Mouse (Mus musculus): ENCODE measurements around the gene Zc3hav1.

The Zc3hav1 gene

GRCm38 (mm10) chr6:38354723-38355353, 435 bp upstream of the Zc3hav1 start:
- in situ Hi-C loops (cut with MboI; ENCODE audit: low pct_unique_long_range_greater_than_20kb in 1 of 2, low sequenced_read_pairs in 2 of 2, unreplicated experiment in 1 of 2): no loop called here

DNA sequence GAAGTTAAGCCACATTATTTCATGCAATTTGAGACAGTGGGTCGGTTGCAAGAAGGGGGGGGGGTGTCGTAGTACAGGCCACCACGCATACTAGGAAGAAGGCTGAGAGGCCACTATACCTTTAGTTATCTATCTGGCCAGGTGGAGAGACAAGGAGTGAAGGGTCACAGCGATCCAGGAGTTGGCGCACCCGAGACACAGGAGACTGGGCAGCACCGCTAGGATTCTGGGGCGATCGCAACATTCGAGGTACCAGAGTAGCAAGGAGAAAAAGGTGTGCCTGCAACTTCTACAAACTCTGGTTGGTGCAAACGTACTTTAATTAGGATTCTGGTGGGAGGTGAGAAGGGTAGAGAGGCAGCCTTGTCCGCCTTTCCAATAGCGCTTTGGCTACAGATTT, 1.2 kb downstream of the Zc3hav1 start:
- in situ Hi-C loops (cut with MboI; ENCODE audit: low pct_unique_long_range_greater_than_20kb in 1 of 2, low sequenced_read_pairs in 2 of 2, unreplicated experiment in 1 of 2): no loop called here

DNA sequence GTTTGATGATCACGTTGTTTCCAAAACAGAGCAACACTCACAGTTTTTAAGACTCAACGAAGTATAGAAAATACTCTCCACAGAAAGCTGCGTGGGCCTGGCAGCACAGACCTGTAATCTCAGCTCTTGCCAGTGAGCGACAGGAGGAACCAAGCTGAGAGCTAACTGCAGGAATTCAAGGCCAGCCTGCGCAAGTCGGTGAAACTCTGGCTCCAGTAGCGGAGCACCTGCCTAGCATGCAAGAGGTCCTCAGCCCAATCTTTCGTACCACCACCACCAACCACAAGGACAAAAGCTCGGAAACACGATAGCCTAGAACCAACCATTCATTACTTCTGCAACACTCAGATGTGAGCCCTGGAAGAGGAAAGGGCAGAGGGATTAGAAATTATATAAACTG, 2.0 kb downstream of the Zc3hav1 start:
- in situ Hi-C loops (cut with MboI; ENCODE audit: low pct_unique_long_range_greater_than_20kb in 1 of 2, low sequenced_read_pairs in 2 of 2, unreplicated experiment in 1 of 2): no loop called here

DNA sequence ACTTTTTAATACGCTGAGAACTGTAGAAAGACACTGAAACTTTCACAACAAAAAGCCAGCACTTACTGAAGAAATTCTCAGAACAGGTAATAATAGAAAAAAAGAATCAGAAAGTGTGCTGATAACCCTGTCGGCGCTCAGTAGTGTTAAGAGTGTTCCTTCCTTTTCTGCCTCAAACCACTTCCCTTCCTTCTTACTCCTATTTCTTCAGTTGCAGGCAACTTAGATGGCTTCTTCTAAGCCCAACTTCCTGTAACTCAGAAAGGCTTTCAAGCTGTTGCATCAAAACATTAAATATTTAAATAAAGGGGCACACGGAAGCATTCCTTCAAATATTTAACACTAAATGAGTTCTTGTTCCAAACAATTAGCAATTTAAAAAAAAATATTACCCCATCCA, 2.5 kb downstream of the Zc3hav1 start:
- in situ Hi-C loops (cut with MboI; ENCODE audit: low pct_unique_long_range_greater_than_20kb in 1 of 2, low sequenced_read_pairs in 2 of 2, unreplicated experiment in 1 of 2): no loop called here

DNA sequence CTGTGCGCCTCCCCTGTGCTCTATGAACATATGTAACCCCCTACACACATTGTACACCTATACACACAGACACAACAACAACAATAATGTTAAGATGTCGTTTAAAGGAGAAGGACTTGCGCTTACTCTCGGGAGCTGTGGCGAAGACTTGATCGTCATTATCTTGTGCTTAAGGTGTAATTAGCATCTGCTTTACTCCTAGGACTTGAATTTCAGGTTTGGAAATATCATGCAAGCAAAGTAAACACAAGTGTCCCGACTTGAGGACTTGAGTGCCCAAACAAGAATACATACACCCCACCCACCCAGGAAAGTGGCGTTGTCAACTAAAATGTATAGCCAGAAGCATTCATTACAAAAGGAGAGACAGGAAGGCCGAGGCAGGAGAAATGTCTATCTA, 4.6 kb downstream of the Zc3hav1 start:
- in situ Hi-C loops (cut with MboI; ENCODE audit: low pct_unique_long_range_greater_than_20kb in 1 of 2, low sequenced_read_pairs in 2 of 2, unreplicated experiment in 1 of 2): no loop called here

DNA sequence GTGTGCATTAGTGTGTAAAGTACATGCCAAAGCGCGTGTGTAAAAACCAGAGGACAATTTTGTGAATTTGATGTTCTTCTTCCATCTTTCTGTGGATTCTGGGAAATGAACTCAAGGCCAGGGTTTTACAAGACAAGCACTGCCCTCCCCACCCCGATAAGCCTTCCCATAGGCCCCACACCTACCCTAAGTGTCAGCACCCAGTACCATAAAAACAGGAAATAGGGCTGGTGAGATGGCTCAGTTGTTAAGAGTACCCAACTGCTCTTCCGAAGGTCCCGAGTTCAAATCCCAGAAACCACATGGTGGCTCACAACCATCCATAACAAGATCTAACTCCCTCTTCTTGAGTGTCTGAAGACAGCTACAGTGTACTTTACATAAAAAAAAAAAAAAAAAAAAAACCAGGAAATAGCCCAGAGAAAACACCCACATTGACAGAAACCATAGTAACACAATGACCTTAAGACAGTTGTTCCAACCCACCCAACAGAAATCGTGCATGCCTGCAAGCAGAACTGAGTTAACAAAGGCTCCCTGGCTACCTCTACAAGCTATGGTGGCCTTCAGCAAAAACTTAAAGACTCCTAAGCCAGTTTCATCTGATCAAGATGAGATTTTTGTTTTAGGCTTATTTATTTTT, 5.5 kb downstream of the Zc3hav1 start:
- in situ Hi-C loops (cut with MboI; ENCODE audit: low pct_unique_long_range_greater_than_20kb in 1 of 2, low sequenced_read_pairs in 2 of 2, unreplicated experiment in 1 of 2): no loop called here

DNA sequence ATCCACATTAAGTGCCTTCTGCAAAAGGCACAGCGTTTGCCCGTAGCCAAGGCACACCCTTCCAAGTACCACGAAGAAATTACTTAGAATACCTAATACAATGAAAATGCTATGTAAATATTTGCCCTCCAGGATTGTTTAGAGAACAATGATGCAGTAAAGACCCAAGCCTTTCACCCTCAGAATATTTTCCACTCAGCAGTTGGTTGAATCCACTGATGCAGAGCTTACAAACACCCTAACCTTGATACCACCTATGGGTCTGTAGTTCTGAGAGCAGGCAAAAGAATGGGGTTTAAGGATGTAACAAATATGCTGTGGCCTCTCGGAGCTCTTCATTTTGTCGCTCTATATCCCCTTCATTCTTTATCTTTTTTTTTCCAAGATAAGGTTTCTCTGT, 6.5 kb downstream of the Zc3hav1 start:
- in situ Hi-C loops (cut with MboI; ENCODE audit: low pct_unique_long_range_greater_than_20kb in 1 of 2, low sequenced_read_pairs in 2 of 2, unreplicated experiment in 1 of 2): no loop called here

GRCm38 (mm10) chr6:38345796-38346195, 8.6 kb downstream of the Zc3hav1 start:
- in situ Hi-C loops (cut with MboI; ENCODE audit: low pct_unique_long_range_greater_than_20kb in 1 of 2, low sequenced_read_pairs in 2 of 2, unreplicated experiment in 1 of 2): no loop called here

DNA sequence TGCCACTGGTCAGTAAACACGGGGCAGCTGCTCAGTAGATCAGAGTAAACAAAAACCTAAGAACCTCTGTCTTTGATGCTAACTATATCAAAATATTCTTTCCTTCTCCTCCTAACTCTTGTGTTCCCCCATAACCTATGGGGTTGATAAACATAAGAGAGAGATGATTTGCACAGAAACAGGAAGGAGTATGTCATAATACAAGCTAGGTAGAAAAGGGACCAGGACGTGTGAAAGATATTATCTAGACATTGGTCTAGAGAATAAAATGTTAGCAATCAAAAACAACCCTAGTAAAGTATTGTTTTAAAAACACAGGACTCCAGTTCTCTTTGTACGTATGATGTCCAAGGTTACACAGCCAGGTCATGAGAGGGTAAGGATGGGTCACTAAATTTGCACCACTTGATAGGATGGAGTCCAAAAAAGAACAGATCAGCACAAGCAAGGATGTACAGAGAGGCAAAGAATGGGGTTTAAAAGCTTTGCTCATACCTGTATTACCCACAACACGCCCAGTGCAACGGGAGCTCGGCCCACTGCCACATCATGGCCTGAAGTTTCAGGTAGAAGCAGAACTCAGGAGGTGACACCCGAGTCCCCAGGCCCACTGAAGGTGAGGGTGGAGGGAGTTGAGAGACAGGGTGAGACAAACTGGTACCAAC, 10.3 kb downstream of the Zc3hav1 start:
- in situ Hi-C loops (cut with MboI; ENCODE audit: low pct_unique_long_range_greater_than_20kb in 1 of 2, low sequenced_read_pairs in 2 of 2, unreplicated experiment in 1 of 2): no loop called here

DNA sequence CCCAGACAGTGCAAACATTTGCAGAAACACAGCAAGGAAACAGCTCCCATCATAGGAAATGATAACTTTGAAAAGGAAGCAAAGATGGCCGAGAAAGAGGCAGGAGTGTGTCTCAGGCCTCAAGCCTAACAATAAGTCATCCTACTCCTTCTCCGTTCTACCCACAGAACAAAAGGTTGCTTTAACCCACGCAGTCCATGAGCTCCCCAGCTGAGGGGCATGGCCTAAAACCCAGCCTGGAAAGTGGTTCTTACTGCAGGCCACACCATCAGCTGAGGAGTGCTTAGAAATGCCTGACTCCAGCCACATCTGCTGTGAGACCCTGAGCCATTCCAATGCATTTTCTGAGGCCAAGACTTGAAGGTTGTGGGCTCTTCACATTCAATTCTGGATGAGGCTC, 10.8 kb downstream of the Zc3hav1 start:
- in situ Hi-C loops (cut with MboI; ENCODE audit: low pct_unique_long_range_greater_than_20kb in 1 of 2, low sequenced_read_pairs in 2 of 2, unreplicated experiment in 1 of 2): no loop called here

DNA sequence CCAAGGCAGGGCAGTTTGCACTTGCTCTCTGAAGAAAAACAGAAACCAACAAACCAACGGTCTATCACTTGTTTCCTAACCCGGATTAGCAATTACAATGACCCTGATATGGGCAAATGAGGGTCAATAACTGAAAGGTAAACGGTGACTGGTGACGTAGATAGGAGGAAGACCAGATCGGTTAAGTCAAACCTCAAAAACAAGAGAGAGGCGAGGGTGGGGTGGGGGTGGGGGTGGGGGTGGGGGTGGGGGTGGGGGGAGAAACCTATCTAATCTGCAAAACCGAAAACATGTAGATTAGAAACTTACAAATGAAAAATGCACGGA, 11.8 kb downstream of the Zc3hav1 start:
- in situ Hi-C loops (cut with MboI; ENCODE audit: low pct_unique_long_range_greater_than_20kb in 1 of 2, low sequenced_read_pairs in 2 of 2, unreplicated experiment in 1 of 2): no loop called here

GRCm38 (mm10) chr6:38341751-38342665, 12.4 kb downstream of the Zc3hav1 start:
- in situ Hi-C loops (cut with MboI; ENCODE audit: low pct_unique_long_range_greater_than_20kb in 1 of 2, low sequenced_read_pairs in 2 of 2, unreplicated experiment in 1 of 2): no loop called here

GRCm38 (mm10) chr6:38339078-38339477, 15.3 kb downstream of the Zc3hav1 start:
- in situ Hi-C loops (cut with MboI; ENCODE audit: low pct_unique_long_range_greater_than_20kb in 1 of 2, low sequenced_read_pairs in 2 of 2, unreplicated experiment in 1 of 2): no loop called here

DNA sequence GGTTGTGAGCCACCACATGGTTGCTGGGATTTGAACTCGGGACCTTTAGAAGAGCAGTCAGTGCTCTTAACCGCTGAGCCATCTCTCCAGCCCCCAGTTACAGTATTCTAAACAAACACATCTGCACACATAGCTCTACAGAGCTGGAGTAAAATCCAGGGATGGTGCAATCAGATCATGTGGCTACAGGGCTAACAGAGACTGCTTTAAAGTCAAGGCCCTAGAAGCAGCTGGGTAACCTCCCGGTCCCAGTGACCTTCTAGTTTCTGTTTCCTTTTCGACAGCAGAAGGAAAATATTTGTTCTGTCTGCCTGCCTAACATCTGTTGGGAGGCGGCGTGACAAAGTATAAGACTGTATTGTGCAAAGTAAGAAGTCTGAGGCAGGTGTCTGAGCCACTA, 16.5 kb downstream of the Zc3hav1 start:
- in situ Hi-C loops (cut with MboI; ENCODE audit: low pct_unique_long_range_greater_than_20kb in 1 of 2, low sequenced_read_pairs in 2 of 2, unreplicated experiment in 1 of 2): no loop called here

DNA sequence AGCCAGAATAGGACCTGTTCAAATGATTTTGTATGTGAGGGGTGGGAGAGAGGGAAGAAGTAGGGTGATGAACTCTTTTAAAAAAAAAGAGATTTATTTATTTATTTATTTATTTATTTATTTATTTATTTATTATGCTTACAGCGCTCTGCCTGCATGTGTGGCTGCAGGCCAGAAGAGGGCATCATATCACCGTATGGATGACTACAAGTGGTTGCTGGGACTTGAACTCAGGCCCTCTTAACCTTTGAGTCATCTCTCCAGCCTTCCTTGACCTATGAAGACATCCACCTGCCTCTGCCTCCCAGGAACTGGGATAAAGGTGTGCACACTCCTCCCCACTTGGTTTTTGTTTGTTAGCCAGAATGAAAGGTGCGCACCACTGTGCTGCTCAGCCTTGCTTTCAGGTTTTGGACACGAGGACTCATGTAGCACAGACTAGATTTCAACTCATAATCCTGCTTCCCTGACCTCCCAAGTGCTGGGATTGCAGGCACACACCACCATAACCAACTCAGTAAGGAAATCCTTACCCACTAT, 17.2 kb downstream of the Zc3hav1 start:
- in situ Hi-C loops (cut with MboI; ENCODE audit: low pct_unique_long_range_greater_than_20kb in 1 of 2, low sequenced_read_pairs in 2 of 2, unreplicated experiment in 1 of 2): no loop called here

GRCm38 (mm10) chr6:38335264-38335663, 19.1 kb downstream of the Zc3hav1 start:
- in situ Hi-C loops (cut with MboI; ENCODE audit: low pct_unique_long_range_greater_than_20kb in 1 of 2, low sequenced_read_pairs in 2 of 2, unreplicated experiment in 1 of 2): no loop called here

- in situ Hi-C loops (cut with MboI; ENCODE audit: low pct_unique_long_range_greater_than_20kb in 1 of 2, low sequenced_read_pairs in 2 of 2, unreplicated experiment in 1 of 2): no loop called here
Measured at GRCm38 (mm10) chr6:38326596-38326995, 27.8 kb downstream of the Zc3hav1 start.

DNA sequence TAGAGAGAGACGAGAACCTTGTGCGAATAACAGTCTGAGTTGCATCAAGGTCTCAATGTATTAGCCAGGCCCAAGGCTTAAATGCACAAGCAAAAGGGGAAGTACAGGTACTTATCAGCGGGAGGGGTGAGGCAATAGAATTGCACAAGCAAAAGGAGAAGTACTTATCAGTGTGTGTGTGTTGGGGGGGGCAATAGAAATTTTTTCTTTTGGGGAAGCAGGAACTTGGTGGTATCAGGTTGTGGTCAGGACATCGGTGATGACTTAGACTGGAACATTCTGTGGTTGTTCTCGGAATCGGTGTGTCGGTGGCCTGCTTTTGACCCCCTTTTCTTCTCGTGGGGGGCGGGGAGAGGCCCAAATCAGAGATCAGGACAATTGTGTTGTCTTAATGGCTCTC, 33.8 kb downstream of the Zc3hav1 start:
- in situ Hi-C loops (cut with MboI; ENCODE audit: low pct_unique_long_range_greater_than_20kb in 1 of 2, low sequenced_read_pairs in 2 of 2, unreplicated experiment in 1 of 2): no loop called here

DNA sequence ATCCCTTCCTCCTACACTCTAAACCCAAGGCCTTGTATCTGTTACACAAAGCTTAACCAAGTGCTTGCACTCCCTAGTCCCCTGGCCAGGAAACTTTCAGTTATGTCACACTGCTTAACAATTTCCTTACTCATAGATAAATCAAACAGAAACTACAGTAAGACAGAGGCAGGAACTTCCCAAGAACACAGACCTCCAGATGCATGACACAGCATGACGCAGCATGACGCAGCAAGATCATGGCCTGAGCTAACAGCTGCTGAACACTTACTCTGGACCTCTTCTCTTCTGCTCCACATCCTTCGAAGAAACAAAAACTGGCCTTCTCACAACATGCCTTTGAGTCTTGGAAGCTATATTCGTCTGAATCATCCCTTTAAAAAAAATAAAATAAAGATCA, 38.4 kb downstream of the Zc3hav1 start:
- in situ Hi-C loops (cut with MboI; ENCODE audit: low pct_unique_long_range_greater_than_20kb in 1 of 2, low sequenced_read_pairs in 2 of 2, unreplicated experiment in 1 of 2): no loop called here

Data from mouse embryonic stem cell (cell line).